Mouse (Mus musculus): Measurements from ENCODE around the gene Arsa.

Arsa gene

DNA sequence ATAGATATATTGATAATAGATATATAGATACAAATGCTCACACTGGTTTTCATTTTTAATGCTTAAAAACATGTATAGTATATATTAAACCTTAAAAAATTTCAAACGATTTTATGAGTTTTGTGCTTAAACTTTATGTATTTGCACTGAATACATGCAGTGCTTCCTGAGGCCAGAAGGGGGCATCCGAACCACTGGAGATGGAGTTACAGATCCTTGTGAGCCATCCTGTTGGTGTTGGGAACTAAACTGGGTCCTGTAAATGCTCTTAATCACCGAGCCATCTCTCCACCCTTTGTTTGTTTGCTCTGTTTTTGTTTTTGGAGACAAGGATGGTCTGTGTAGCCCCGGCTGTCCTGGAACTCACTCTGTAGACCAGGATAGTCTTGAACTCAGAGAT lies 17.7 kb upstream of the Arsa start:
- DNase-seq (ENCODE audit: low spot score in 2 of 2), result no peak

DNA sequence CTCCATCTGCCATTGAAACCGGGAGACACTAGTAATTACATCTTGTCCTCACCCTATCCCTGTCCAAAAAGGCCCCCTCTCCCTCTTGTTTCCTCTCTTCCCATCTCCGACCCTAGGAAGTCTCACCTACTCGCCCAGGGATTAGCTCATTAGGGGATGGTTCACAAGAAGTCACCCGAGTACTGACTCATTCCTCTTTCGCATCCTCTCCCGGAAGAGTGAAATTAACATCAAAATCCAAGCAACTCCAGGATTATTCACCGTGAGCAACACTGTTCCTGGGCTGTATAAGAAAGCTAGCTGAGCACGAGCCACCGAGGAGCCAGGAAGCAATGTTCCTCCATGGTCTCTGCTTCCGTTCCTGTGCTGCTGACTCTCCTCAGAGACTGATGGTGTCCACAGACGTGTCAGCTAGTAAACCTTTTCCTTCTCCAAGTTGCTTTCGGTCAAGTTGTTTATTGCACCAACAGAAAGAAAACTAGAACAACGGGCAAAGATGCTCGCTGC lies 11.4 kb upstream of the Arsa start:
- no peak for DNase-seq (ENCODE audit: low spot score in 2 of 2)

DNA sequence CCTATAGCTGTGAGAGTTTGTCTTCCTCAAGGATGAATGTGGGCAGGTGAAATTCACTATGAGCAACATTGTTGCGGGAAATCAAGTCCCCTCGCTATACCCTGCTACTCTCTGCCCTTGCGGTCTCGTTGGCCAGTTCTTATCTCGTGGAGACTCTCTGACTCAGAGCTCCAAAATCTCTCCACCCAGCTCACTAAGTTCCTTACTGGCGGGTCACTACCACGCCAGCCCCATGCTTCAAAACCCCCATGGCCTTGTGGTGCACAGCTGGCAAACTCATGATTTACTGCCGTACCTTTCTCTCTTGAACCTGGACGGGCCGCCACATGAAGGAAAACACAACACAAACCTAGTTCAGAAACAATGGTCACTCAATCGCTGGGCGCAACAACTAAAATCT lies 11.0 kb upstream of the Arsa start:
- DNase-seq (ENCODE audit: low spot score in 2 of 2), result no peak

DNA sequence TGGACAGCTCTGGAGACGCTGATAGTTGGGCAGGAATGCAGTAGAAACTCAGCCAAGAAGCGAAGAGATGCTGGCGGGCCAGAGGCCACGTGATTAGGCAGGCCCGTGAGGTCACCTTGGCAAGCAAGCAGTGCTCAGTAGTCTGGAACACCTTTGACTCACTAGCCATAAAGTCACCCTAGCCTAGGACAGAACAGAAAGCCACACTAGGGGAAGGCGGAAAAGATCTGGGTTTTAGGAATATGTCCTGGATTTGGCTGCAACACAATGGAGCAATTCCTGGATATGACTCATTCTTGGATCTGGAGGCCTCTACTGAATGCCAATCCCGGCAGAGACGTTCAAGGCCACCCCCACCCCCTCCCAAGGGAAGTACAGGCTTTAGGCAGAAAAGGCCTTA lies 3.4 kb upstream of the Arsa start:
- DNase-seq (ENCODE audit: low spot score in 2 of 2), result no peak

DNA sequence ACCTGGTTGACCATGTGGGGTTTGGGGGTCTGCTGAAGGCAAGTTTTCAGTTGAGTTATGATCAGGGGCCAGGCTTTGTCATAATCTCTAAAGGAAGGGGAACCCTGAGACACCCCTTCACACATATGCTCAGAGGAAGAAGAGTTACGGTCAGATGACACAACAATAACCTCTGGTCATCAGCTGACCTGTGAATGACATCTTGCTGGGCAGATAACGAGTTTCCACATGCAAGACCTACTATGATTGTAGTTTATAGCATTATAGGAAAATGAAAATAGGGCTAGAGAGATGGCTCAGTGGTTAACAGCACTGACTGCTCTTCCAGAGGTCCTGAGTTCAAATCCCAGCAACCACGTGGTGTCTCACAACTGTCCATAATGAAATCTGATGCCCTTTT lies 1.4 kb upstream of the Arsa start:
- DNase-seq (ENCODE audit: low spot score in 2 of 2), result no peak

DNA sequence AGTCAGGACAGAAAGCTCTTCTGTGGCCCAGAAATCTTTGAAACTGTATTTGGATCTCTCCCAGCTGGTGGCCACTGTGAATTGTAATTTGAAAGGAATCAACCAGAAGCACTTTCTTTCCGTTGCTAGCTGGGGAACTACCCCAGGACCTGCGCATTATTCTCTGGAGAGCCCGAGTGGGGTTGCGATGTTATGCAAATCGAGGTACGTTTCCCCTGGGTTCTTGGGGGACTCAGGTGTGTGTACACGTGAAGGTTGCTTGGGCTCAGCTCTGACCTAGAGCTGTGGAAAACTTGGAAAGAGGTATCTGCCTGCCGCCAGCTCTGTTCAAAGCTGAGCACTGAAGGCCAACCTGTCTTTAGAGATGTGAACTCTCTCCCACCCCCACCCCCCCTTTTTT lies 581 bp upstream of the Arsa start:
- no peak for DNase-seq (ENCODE audit: low spot score in 2 of 2)

DNA sequence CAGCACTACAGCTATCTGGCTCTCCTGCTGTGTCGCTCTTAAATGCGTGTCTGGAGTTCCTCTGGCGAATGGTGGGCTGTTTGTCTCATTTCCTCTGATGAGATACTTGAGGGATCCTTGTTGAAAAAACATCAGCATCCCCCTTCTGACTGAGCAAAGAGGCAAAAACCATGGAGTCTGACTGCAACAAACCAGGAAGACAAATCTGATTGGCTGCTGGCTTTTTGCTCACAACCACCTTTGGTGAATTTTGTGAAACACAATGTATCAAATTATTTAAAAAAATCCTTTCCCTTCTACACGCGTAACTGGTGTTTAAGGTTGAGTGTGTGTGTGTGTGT lies 780 bp downstream of the Arsa start:
- DNase-seq (ENCODE audit: low spot score in 2 of 2), result no peak

DNA sequence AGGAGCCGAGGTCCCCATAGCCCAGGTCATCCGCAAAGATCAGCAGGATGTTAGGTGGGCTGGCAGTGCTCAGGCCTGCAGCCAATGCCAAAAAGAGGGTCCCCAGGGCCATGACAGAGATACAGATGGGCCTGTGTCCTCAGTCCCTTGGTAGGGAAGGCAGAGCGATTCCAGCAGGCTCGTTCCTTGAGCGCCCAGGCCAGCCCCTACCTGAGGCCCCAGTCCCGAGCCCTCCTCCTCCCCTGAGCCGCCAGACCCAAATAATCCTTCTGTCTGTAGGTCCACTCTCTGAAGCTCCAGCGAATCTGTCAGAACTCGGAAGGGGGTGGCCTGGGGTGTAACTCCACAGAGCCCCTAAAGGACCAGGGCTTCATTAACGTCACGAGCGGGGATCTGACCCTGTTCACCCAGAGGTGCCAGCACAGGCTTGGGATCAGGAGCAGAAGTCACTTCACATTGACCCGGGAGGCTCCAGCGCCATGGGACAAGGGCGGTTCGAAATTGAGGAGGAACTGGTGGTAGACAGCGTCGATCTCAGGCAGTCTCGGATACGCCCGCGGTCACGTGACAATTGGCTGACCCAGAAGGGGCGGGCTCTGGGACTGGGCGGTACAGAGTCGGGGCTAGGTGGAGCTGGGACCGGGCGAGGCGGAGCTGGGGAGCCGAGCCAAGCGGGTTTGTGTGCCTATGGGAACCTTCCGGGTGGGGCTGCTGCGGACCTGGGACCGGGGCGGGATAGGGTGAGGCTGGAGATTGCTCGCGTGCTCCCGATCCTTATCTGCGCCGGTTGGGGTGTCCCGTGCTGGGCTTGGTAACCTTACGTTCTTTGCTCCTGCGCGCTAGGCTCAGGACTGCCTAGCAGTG lies 1.4 kb downstream of the Arsa start:
- DNase-seq (ENCODE audit: low spot score in 2 of 2), result peak; percentile 83 to 87

DNA sequence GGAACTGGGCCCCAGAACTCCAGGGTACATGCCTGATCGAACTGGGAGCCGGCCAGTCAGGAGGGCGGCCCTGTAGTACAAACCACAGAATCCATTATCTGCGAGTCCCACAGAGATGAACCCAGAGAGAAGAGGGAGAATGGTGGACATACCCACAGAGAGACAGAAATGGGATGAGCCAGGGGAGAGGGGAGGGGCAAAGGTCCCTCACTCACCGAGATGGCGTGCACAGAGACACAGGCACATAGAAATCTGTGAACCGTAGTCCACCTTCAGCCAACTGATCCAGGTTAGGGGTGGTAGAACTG lies 2.0 kb downstream of the Arsa start:
- no peak for DNase-seq (ENCODE audit: low spot score in 2 of 2)

DNA sequence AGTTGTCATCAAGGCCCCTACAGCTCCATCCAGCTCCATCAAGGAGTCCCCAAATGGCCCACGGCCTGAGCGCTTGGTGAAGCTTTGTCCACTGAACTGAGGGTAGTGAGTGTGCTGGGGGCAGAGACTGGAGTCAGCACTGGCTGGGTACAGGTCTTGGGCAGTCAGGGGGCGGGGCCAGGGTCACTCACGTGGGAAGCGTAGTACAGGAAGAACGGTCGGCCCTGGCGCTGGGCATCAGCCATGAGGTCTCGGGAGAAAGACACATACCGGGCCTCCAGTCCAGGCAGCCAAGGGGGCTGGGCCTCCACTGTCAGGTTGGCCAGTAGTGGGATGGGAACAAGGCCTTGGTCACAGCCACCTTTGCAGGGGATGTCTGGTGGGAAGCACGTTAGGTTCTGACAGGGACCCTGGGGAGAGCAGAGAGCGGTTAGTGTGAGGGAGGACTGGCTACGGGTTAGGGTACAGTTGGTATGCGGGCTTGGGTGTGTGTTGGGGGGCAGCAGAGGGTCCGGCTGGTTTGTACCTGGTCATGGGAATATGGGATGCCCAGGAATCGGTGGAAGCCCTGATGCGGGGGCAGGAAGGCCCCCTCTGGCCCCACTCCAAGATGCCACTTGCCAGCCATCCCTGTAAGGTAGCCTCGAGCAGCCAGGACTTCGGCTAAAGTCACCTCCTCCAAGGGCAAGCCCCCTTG lies 2.5 kb downstream of the Arsa start:
- no peak for DNase-seq (ENCODE audit: low spot score in 2 of 2)

DNA sequence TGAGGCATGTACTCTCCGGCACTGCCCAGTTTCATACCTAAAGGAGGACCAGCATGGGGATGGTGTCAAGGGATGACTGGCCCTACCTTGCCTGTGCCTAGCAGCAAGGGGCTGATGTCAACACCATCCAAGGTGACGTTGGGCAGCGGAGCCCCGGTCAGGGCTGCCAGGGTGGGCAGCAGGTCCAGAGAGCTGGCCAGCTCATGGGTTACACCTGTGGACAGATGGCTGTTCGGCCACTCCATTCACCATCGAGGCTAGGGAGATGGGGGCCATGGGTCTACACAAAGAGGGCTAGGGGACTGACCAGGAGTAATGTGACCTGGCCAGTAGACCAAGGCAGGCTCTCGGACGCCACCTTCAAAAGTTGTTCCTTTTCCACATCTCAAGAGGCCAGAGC lies 3.3 kb downstream of the Arsa start:
- DNase-seq (ENCODE audit: low spot score in 2 of 2), result no peak

DNA sequence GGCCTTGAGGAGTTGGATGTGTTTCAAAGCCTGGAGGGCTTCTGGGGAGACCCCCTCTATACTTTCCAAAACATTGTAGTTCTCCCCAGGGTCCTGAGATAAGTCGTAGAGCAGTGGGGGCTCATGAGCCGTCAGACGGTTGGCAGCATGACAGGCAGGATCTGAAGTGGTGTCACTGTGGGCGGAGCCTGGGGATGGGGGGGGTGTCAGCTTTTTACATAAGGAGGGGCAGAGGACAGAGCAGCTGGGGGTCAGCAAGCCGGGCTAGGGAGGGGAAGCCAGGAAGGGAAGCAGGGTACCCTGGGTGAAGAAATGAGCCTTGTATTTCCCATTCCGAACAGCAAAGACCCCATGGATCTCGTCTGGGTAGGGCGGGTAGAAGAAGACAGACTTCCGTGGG lies 3.9 kb downstream of the Arsa start:
- DNase-seq (ENCODE audit: low spot score in 2 of 2), result no peak

DNA sequence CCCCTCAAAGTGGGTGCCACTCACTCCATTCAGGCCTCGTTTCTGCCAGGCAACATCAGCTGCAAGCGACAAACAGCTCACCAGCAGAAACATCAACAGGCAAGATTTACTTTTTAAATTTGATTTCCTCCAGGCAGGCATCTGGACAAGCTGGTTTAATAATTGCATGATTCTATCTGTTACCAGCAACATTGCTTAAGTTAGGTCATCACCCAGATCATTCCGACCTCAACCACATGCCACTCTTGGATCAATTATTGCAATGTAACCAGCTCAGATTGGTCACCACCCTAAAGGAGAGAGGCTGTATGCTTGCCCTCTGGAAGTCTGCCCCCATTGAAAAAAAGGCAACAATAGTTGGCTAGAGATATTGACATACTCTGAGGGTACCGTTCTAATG lies 5.7 kb downstream of the Arsa start:
- no peak for DNase-seq (ENCODE audit: low spot score in 2 of 2)

DNA sequence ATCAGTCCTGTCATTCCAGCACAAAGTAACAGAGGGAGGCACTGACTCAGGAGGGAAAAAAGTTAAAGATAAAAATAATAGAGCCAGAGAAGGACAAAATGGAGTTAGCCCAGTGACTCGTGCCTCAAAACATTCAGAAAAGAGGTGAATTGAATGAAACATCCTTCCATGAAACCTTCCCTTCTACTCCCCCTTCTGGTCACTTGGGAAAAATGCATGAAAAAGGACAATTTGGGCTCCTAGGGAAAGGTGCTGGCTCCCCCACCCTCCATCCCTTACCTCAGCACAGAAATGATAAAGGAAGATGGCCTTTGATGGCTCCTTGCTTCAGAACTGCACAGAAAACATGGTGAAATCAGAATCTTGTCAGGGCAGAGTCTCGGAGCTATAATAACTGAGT lies 8.6 kb downstream of the Arsa start:
- DNase-seq (ENCODE audit: low spot score in 2 of 2), result no peak

DNA sequence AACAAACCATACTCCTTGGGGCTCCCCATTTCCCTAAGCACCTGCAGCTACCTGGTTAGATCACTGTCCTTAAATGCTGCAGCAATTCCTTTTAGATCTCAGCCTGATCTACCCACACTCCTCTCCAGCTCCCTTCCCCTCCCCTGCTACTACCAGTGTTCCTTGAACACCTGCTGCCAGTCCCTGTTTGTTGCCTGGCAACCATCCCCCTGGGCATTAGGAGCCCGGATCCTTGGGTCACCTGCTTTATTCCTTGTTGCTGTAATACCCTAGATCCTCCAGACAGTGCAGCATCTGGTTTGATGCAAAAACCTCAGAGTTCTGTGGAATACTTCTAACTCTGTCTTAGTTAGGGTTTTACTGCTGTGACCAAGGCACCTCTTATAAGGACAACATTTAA lies 12.2 kb downstream of the Arsa start:
- no peak for DNase-seq (ENCODE audit: low spot score in 2 of 2)

DNA sequence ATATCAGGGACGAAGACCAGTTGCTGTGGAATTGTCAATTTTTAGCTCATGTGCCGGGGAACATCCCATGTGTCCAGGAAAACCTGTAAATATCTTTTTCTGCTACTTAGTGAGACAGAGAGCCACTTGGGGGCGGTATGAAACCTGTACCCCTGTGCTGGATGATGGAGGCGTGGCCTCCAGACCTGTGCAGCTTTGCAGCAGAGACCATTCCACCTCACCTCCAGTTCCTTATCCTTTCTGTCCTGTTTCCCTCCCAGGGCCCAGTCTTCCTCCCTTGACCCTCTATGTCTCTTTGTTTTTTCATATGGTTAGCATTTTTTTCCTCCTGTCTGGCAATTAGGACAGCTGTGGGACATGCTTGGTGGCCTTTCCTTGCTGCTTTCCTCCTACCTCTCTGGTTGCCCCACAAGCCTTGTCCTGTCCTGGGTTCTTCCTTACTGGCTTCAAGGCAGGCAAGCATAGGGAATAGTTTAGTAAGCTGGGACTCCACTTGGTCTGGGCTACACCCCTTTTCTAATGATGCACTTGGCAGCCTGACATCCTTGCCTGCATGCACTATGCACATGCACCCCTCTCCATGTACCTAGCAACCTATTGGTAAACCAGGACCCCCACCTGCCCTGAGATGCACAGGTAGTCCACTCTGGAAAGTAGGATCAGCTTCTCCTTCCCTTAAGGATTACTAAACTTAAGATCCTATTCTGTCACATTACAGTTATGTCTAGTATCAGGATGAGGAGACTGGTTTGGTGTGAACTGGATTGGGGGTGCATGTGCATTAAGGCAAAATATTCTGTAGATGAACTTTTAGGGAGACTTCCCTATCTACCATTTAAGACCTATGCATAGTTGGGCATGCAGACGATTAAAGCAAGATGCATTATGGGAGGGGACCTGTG lies 13.6 kb downstream of the Arsa start:
- no peak for DNase-seq (ENCODE audit: low spot score in 2 of 2)

DNA sequence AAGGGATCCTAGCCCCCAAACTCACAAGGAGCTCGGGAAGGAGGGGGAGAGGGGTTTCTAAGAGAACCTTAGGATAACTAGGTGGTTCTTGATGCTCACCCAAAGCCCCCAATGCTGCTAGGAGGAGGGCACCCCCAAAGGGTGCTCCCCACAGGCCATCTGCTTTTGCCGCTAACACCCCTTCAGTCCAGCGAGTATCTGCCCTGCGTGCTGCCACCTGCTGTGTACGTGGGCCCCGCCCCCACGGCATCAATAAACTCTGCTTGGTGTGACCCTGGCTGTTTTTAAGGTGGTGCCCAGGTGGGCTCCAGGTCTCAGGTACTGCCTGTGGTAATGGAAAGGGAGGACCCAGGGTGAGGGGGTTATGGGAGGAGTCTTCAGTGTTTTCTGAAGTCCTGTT lies 15.0 kb downstream of the Arsa start:
- no peak for DNase-seq (ENCODE audit: low spot score in 2 of 2)

DNA sequence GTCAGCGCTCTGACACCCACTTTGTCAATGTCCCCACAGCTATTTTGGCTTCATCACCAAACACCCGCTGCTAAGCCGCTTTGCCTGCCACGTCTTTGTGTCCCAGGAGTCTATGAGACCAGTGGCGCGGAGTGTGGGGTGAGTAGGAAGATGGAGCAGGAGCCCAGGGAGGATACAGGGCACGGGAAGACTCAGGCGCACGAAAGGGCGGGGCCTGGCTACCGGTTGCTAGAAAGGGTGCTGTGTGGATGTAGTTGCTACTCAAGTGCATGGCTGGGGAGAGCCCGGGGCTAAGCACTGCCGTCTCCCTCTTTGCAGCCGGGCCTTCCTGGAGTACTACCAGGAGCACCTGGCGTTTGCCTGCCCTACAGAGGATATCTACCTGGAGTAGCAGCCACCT lies 15.9 kb downstream of the Arsa start:
- no peak for DNase-seq (ENCODE audit: low spot score in 2 of 2)

DNA sequence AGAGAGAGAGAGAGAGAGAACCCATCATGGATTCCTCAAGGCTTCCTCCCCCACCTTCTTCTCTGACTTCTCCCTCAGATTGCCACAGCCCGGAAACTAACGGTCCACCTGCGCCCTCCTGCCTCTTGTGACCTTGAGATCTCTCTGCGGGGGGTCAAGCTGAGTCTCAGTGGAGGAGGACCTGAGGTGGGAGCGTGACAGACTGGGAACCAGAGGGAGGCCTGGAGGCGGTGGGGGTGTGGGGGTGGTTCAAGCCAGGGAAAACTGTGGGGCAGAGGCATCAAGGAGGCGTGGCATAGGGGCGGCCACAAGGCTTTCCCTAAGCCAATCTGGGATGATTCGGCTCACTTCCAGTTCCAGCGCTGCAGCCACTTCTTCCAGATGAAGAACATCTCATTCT lies 16.9 kb downstream of the Arsa start:
- DNase-seq (ENCODE audit: low spot score in 2 of 2), result no peak

DNA sequence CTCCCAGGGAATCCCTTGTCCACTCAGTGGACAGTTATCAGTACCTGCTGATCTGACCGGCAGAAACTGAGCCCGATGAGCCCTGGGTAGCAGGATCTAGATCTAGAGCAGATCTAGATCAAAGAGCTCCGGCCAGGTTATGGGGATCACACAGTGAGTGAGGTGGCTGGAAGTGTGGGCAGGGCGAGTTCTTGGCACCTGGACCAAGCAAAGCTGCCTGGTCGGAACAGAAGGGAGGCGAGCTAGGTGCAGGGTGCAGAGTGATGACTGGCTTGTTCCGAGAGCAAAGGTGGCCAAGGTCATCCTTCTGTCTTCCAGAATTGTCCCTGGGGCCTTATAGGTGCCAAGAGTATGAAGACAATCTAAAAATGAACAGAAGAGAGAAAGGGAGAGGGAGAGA lies 17.4 kb downstream of the Arsa start:
- DNase-seq (ENCODE audit: low spot score in 2 of 2), result no peak

DNA sequence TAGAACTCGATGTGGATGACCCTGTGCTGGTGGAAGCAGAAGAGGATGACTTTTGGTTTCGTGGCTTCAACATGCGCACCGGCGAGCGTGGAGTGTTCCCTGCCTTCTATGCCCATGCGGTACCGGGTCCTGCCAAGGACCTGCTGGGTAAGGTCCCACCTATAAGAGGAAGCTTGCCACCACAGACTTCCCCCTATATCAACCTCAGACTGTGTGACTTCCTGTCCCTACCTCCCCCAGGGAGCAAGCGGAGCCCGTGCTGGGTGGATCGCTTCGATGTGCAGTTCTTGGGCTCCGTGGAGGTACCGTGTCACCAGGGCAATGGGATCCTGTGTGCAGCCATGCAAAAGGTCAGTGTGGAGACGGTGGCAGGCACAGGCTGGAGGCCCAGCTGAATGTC lies 18.3 kb downstream of the Arsa start:
- no peak for DNase-seq (ENCODE audit: low spot score in 2 of 2)

DNA sequence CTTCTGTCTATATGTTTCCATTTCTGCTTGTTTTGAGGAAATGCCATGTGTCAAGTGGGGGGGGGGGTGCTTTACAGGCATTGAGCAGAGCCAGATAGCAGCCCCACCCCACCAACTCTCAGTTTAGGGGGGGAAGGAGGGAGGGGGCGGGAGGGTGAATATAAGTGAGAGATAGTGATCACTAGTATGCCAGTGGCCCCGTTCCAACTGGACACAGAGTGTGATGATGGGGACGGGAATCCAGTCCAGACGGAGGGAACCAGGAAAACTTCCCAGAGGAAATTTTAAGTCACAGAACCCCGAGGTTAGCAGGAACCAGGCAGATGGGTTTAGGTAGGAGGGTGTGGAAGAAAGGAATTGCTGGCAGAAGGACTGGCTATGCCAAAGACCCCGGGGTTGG lies 21.6 kb downstream of the Arsa start:
- DNase-seq (ENCODE audit: low spot score in 2 of 2), result no peak

DNA sequence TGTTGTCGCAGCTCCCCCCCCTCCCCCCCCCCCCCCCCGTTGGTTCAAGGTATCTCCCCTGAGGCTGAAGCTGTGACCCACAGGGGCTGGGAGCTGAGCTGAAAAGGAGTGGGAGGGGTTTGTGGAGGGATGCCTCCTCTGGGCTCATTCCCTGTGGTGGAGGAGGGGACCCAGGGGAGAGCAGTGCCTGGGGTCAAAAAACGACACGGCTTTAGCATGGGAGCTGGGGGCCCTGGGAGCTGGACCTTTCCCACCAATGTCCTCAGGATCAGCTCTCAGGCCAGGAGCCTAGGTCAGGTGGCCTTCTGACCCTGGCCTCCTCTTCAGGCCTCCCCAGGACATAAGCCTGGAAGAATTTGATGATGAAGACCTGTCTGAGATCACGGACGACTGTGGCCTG lies 22.4 kb downstream of the Arsa start:
- no peak for DNase-seq (ENCODE audit: low spot score in 2 of 2)

Measured in spleen, postnatal 14 days (tissue).